Mouse (Mus musculus) neural tube, embryonic 11.5 days (tissue): ENCODE measurements around the gene Trip4. TPM values are rescaled to one million over a fixed set of nuclear protein-coding genes. Genes with fewer than 3 reads are reported as not detected.

ENCODE experiments used
- ATAC-seq: fragments of 200-750 bp; cut with Nextera tagmentation; 2 replicates; pipeline ENCODE4 v1.8.0; 2017; ENCODE audit warnings: moderate number of reproducible peaks, mild to moderate bottlenecking, moderate TSS enrichment, moderate library complexity; ENCODE audit not compliant: insufficient read depth, low FRiP score, low TSS enrichment
- DNase-seq: peaks from one replicate; pipeline ENCODE4 v3.0.0-alpha.2; 2015; ENCODE audit warnings: low spot score
- H3K27ac ChIP-seq: fragments of 300-500 bp; sonication (generic); 2 replicates; pipeline ENCODE4 v1.5.1; 2014; ENCODE audit warnings: low read depth, mild to moderate bottlenecking, low read length
- H3K27me3 ChIP-seq: fragments of 300-500 bp; sonication (generic); 2 replicates; pipeline ENCODE4 v1.6.1; 2014; ENCODE audit warnings: mild to moderate bottlenecking, low read length, mixed read lengths; ENCODE audit not compliant: control insufficient read depth, insufficient read depth
- H3K36me3 ChIP-seq: fragments of 300-500 bp; sonication (generic); 2 replicates; pipeline ENCODE4 v1.6.1; 2014; ENCODE audit warnings: mild to moderate bottlenecking, low read length, moderate library complexity, mixed read lengths; ENCODE audit not compliant: control insufficient read depth, insufficient read depth
- H3K4me1 ChIP-seq: fragments of 300-500 bp; sonication (generic); 2 replicates; pipeline ENCODE4 v1.6.1; 2014; ENCODE audit warnings: low read length, mixed read lengths; ENCODE audit not compliant: control insufficient read depth, insufficient read depth
- H3K4me2 ChIP-seq: fragments of 300-500 bp; sonication (generic); 2 replicates; pipeline ENCODE4 v1.6.1; 2014; ENCODE audit warnings: low read depth, mild to moderate bottlenecking, moderate library complexity
- H3K4me3 ChIP-seq: fragments of 300-500 bp; sonication (generic); 2 replicates; pipeline ENCODE4 v1.5.1; 2014; ENCODE audit warnings: low read depth, low read length
- H3K9ac ChIP-seq: fragments of 300-500 bp; sonication (generic); 2 replicates; pipeline ENCODE4 v1.6.1; 2014; ENCODE audit warnings: mild to moderate bottlenecking, low read length
- H3K9me3 ChIP-seq: fragments of 300-500 bp; sonication (generic); 2 replicates; pipeline ENCODE4 v1.6.1; 2016; ENCODE audit warnings: low read length; ENCODE audit not compliant: control insufficient read depth
- WGBS: fragments of 180-500 bp; shearing (Covaris S2); extraction: QIAGEN DNeasy Blood & Tissue Kit; methylation state at CpG from one replicate; pipeline ENCODE4 v1.1.7; 2014; 5-methylcytosine and 5-hydroxymethylcytosine counted together
- polyA plus RNA-seq: library from polyadenylated mRNA; unstranded; fragments of >200 nt; fragmentation: Nextera tagmentation; extraction: Ambion mirVana; gene quantifications from 2 replicates; pipeline ENCODE4 v1.2.1, GENCODE M21; 2014

Gene Trip4
- polyA plus RNA-seq = 35.4 and 36.2 TPM in 2 replicates

DNA sequence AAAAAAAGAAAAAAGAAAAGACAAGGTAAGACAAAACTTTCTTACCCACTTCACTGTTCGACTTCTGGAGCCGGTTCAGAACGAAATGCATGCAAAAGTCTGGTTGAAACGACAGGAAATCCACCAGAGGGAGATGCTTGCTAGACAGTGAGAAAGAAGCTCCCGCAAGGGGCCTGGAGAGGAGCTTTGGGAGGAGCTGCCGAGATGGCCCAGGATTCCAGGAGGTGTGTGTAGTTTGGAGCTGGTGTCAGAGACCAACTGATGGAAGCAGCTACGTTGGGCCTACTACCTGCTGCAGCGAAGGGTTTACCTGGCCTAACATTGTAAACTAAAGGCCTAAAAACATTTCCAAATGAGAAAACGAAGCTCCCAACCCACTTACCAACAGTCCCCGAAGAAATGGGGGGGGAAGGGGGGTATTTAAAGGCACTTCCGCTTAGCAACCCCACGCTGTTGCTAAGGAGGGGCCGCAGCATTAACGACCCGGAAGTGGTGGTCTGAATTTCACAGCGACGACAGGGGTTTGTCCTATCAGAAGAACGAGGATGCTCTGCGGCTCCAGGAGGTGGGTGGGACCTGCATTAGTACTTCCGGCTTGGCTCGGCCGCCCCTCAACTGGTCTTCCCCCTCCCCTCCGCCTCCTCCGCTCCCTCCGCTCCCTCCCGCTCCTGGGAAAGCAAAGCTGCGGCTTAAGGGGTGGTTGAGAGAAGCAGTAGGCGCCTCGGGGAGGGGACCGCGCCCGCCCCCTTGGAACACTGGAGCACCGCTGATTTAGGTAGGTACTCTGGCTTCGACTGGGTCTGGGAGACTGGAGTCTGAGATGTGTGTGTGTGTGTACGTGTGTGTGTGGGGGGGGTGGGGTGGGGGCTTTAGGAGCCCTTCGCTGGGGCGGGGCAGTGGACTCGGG lies at the start of gene Trip4, which contains the start of gene Csnk1g1:
Gene Trip4, minus strand, starts transcription at position 401 of the 907 bp plus-strand sequence.
Gene Csnk1g1, plus strand, starts transcription at position 531 of the 907 bp plus-strand sequence.
- peak within 1 kb of the TSS; percentile 69 for H3K9ac ChIP-seq
- peak within 1 kb of the TSS; percentile 63 for H3K27ac ChIP-seq
- peak within 1 kb of the TSS; percentile 86 for H3K4me2 ChIP-seq
- H3K9me3 ChIP-seq = no peaks in the 10 kb centered on the region
- DNase-seq (peak; percentile 95), ATAC-seq (peak; percentile 98)
- H3K36me3 ChIP-seq = no peaks in the 10 kb centered on the region; the same call in 1 of the 2 replicates
- H3K4me3 ChIP-seq = peak within 1 kb of the TSS; percentile 75
- no peaks in the 10 kb centered on the region for H3K4me1 ChIP-seq
- WGBS = 1% methylated on average over 33 of the region's 38 CpGs
- no peaks in the 10 kb centered on the region for H3K27me3 ChIP-seq

GRCm38 (mm10) chr9:65951082-65951587 lies 42.5 kb upstream of the Trip4 start:
- no peak overlapping the region for H3K27ac ChIP-seq
- no peak overlapping the region for H3K4me2 ChIP-seq
- DNase-seq (no peak), ATAC-seq (no peak)
- 98% methylated on average over 3 of the region's 3 CpGs for WGBS
- no peak overlapping the region for H3K4me3 ChIP-seq
- no peak overlapping the region for H3K9ac ChIP-seq
- no peaks in the 10 kb centered on the region for H3K9me3 ChIP-seq
- H3K36me3 ChIP-seq = no peaks in the 10 kb centered on the region
- H3K4me1 ChIP-seq = no peaks in the 10 kb centered on the region
- H3K27me3 ChIP-seq = no peaks in the 10 kb centered on the region

GRCm38 (mm10) chr9:65937566-65937965 lies 29.0 kb upstream of the Trip4 start:
- H3K4me1 ChIP-seq = no peaks in the 10 kb centered on the region
- H3K36me3 ChIP-seq = no peaks in the 10 kb centered on the region
- no peak for ATAC-seq
- no peak overlapping the region for H3K4me2 ChIP-seq
- DNase-seq = no peak
- no peak overlapping the region for H3K4me3 ChIP-seq
- 93% methylated on average over 2 of the region's 2 CpGs for WGBS
- H3K9me3 ChIP-seq = no peaks in the 10 kb centered on the region
- no peak overlapping the region for H3K27ac ChIP-seq
- no peak overlapping the region for H3K9ac ChIP-seq
- no peaks in the 10 kb centered on the region for H3K27me3 ChIP-seq

DNA sequence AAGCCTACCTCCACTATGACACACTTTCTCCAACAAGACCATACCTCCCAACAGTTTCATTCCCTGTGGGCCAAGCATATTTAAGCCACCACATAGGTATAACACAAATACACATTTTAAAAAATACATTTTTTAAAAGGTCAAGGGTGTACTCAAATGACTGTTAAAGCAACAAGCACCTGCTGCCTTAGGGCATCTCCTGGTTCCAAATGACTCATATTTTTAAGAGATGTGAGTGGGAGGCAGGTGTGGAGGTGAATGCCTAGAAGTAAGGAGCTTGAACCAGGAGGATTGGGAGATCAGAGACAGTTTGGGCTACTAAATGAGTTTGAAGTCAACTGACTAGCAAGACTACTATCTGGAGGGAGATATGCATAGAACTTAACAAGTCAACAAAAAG lies 21.2 kb upstream of the Trip4 start:
- Histone ChIP-seq H3K4me2 (no peak overlapping the region), H3K36me3 (no peaks in the 10 kb centered on the region), H3K9me3 (no peaks in the 10 kb centered on the region), H3K27ac (no peak overlapping the region), H3K4me1 (no peaks in the 10 kb centered on the region), H3K27me3 (no peaks in the 10 kb centered on the region), H3K9ac (no peak overlapping the region), H3K4me3 (no peak overlapping the region)
- ATAC-seq (no peak), DNase-seq (no peak)

DNA sequence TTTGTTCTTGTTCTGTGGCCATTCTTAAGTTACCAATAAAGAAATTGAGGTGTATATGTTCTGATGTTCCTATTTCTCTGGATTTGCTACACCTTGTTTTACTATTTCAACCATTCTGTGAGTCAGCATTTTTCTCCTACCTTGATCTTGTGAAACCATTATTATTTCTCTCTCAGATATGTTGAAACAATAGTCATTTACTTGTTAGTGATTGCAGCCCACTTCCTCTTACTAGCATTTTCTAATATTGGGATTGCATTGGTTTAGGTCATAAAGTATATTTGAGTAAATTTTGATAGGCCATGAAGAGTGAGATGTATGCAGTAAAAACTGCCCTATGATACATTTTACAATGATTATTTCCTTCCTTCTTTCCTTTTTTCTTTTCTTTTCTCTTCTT lies 19.9 kb upstream of the Trip4 start:
- H3K4me1 ChIP-seq = no peaks in the 10 kb centered on the region
- H3K27ac ChIP-seq = no peak overlapping the region
- H3K9me3 ChIP-seq = no peaks in the 10 kb centered on the region
- ATAC-seq (no peak), DNase-seq (no peak)
- H3K36me3 ChIP-seq = no peaks in the 10 kb centered on the region
- no peak overlapping the region for H3K4me3 ChIP-seq
- H3K27me3 ChIP-seq = no peaks in the 10 kb centered on the region
- no peak overlapping the region for H3K4me2 ChIP-seq
- H3K9ac ChIP-seq = no peak overlapping the region

DNA sequence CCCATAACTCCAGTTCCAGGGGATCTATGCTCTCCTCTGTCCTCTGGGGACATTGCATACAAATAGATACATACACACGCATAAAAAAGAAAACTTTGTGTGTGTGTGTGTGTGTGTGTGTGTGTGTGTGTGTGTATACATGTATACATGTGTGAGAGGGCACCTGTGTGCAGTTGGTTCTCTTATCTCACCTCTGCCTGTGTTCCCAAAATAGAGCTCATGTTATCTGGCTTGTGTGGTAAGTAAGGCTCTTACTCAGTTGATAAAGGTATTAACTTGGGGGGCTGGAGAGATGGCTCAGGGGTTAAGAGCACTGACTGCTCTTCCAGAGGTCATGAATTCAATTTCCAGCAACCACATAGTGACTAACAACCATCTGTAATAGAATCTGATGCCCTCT lies 8.4 kb upstream of the Trip4 start:
- ATAC-seq = no peak

GRCm38 (mm10) chr9:65913976-65914375 lies 5.4 kb upstream of the Trip4 start:
- Histone ChIP-seq H3K36me3 (no peaks in the 10 kb centered on the region), H3K27me3 (no peaks in the 10 kb centered on the region), H3K4me2 (no peak overlapping the region), H3K9me3 (no peaks in the 10 kb centered on the region), H3K4me3 (no peak overlapping the region), H3K9ac (no peak overlapping the region), H3K4me1 (no peaks in the 10 kb centered on the region), H3K27ac (no peak overlapping the region)
- ATAC-seq (no peak), DNase-seq (no peak)
- WGBS = 65% methylated on average over 2 of the region's 2 CpGs

More for the DNA sequence above, 8.4 kb upstream of the Trip4 start:
- Histone ChIP-seq H3K4me2 (no peak overlapping the region), H3K4me3 (no peak overlapping the region), H3K9ac (no peak overlapping the region), H3K27ac (no peak overlapping the region), H3K36me3 (no peaks in the 10 kb centered on the region), H3K4me1 (no peaks in the 10 kb centered on the region), H3K27me3 (no peaks in the 10 kb centered on the region), H3K9me3 (no peaks in the 10 kb centered on the region)
- 96% methylated on average over 1 of the region's 1 CpGs for WGBS
- no peak for DNase-seq

DNA sequence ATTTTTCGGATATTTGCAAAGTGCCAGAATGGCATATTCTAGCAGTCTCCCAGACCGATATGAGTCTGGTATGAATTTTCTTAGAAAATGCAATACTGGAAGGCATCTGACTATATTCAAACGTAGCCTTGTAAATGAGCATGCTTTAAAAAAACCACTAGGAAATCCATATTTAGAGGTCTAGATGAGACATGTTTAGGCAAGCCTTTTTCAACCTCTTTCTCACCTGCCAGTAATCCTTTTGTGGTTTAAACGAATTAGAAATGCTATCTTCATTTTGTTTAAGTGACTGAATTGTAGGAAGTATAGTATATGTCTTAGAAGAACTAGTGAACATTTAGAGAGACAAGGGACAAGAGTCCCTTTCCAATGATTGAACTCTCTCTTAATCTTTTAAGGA lies 1.2 kb upstream of the Trip4 start:
- Histone ChIP-seq H3K27ac (0 out of 2 replicates have a peak overlapping the region, but pooled peaks have one; percentile 63), H3K4me2 (peak overlapping the region; percentile 86), H3K9me3 (no peaks in the 10 kb centered on the region), H3K9ac (peak overlapping the region; percentile 69; the same call in 1 of the 2 replicates), H3K4me1 (no peaks in the 10 kb centered on the region), H3K36me3 (no peaks in the 10 kb centered on the region; the same call in 1 of the 2 replicates), H3K27me3 (no peaks in the 10 kb centered on the region), H3K4me3 (peak overlapping the region; percentile 75)
- DNase-seq (no peak), ATAC-seq (no peak)
- WGBS = 15% methylated on average over 4 of the region's 4 CpGs
